Mouse (Mus musculus) limb, embryonic 13.5 days (tissue): ENCODE results near the gene Phyh. TPM values are rescaled to one million over a fixed set of nuclear protein-coding genes. Genes with fewer than 3 reads are reported as not detected.
"Not testable (repeated sequence)": the region's sequence is repeated elsewhere in the genome, so short reads cannot be mapped to it uniquely, and the experiment has no call there.

ENCODE experiments used
- ATAC-seq: fragments of 200-750 bp; cut with Nextera tagmentation; 2 replicates; pipeline ENCODE4 v1.8.0; 2017; ENCODE audit warnings: low read depth, moderate number of reproducible peaks, moderate TSS enrichment; ENCODE audit not compliant: low FRiP score
- H3K27ac ChIP-seq: fragments of 300-500 bp; sonication (generic); 2 replicates; pipeline ENCODE4 v1.5.1; 2015; ENCODE audit warnings: inconsistent platforms, mild to moderate bottlenecking, moderate library complexity
- H3K27me3 ChIP-seq: fragments of 300-500 bp; sonication (generic); 2 replicates; pipeline ENCODE4 v1.6.1; 2015; ENCODE audit warnings: mild to moderate bottlenecking, inconsistent platforms
- H3K36me3 ChIP-seq: fragments of 300-500 bp; sonication (generic); 2 replicates; pipeline ENCODE4 v1.6.1; 2015; ENCODE audit warnings: inconsistent platforms, mild to moderate bottlenecking, moderate library complexity
- H3K4me1 ChIP-seq: fragments of 300-500 bp; sonication (generic); 2 replicates; pipeline ENCODE4 v1.6.1; 2015; ENCODE audit warnings: inconsistent platforms
- H3K4me2 ChIP-seq: fragments of 300-500 bp; sonication (generic); replicated peaks from 2 replicates; pipeline ENCODE4 v1.6.1; 2015; ENCODE audit warnings: inconsistent platforms, mild to moderate bottlenecking, moderate library complexity
- H3K4me3 ChIP-seq: fragments of 300-500 bp; sonication (generic); 2 replicates; pipeline ENCODE4 v1.5.1; 2015; ENCODE audit warnings: moderate library complexity, mild to moderate bottlenecking, inconsistent platforms
- H3K9ac ChIP-seq: fragments of 300-500 bp; sonication (generic); 2 replicates; pipeline ENCODE4 v1.6.1; 2015; ENCODE audit warnings: mild to moderate bottlenecking, inconsistent platforms
- H3K9me3 ChIP-seq: fragments of 300-500 bp; sonication (generic); 2 replicates; pipeline ENCODE4 v1.6.1; 2016; ENCODE audit warnings: inconsistent platforms
- WGBS: fragments of 180-500 bp; shearing (Covaris S2); methylation state at CpG from one replicate; pipeline ENCODE4 v1.1.7; 2015; 5-methylcytosine and 5-hydroxymethylcytosine counted together
- polyA plus RNA-seq: library from polyadenylated mRNA; unstranded; fragments of >200 nt; fragmentation: Nextera tagmentation; extraction: Ambion mirVana; gene quantifications from 2 replicates; pipeline ENCODE4 v1.2.1, GENCODE M21; 2015

Gene Phyh
- polyA plus RNA-seq, 1 experiment from 2014 or later: 55.0 TPM

- Histone ChIP-seq H3K27ac (no peak overlapping the region), H3K9me3 (no peaks in the 10 kb centered on the region), H3K27me3 (no peaks in the 10 kb centered on the region), H3K4me3 (no peak overlapping the region), H3K4me2 (no peak overlapping the region), H3K36me3 (peaks cover 19% of the 10 kb centered on the region), H3K4me1 (peaks cover 11% of the 10 kb centered on the region), H3K9ac (no peak overlapping the region)
- no peak for ATAC-seq
- WGBS: 64% methylated on average over 7 of the region's 7 CpGs
These were observed 3.8 kb downstream of the Phyh start for GRCm38 (mm10) chr2:4922476-4923164.

- no peak overlapping the region for H3K4me2 ChIP-seq
- H3K27ac ChIP-seq: no peak overlapping the region
- H3K4me1 ChIP-seq: no peaks in the 10 kb centered on the region
- 87% methylated on average over 3 of the region's 3 CpGs for WGBS
- no peaks in the 10 kb centered on the region for H3K9me3 ChIP-seq
- peaks cover 57% of the 10 kb centered on the region for H3K36me3 ChIP-seq
- no peak overlapping the region for H3K4me3 ChIP-seq
- H3K27me3 ChIP-seq: no peaks in the 10 kb centered on the region
- no peak overlapping the region for H3K9ac ChIP-seq
- no peak for ATAC-seq
These were observed 8.6 kb downstream of the Phyh start for GRCm38 (mm10) chr2:4927391-4927790.

GRCm38 (mm10) chr2:4929230-4929629 lies 10.4 kb downstream of the Phyh start:
- H3K4me2 ChIP-seq: no peak overlapping the region
- H3K4me1 ChIP-seq: no peaks in the 10 kb centered on the region
- H3K9ac ChIP-seq: no peak overlapping the region
- no peaks in the 10 kb centered on the region for H3K27me3 ChIP-seq
- H3K9me3 ChIP-seq: no peaks in the 10 kb centered on the region
- H3K27ac ChIP-seq: no peak overlapping the region
- peaks cover 63% of the 10 kb centered on the region for H3K36me3 ChIP-seq
- no peak overlapping the region for H3K4me3 ChIP-seq
- ATAC-seq: no peak
- 80% methylated on average over 2 of the region's 2 CpGs for WGBS

GRCm38 (mm10) chr2:4934516-4934915 lies 15.7 kb downstream of the Phyh start:
- Histone ChIP-seq H3K4me3 (no peak overlapping the region), H3K4me1 (no peaks in the 10 kb centered on the region), H3K27ac (no peak overlapping the region), H3K9me3 (no peaks in the 10 kb centered on the region), H3K9ac (no peak overlapping the region), H3K27me3 (no peaks in the 10 kb centered on the region), H3K36me3 (peaks cover 64% of the 10 kb centered on the region), H3K4me2 (no peak overlapping the region)
- WGBS: 88% methylated on average over 9 of the region's 9 CpGs
- no peak for ATAC-seq

GRCm38 (mm10) chr2:4937931-4938330 lies 19.1 kb downstream of the Phyh start:
- Histone ChIP-seq H3K4me2 (no peak overlapping the region), H3K4me1 (no peaks in the 10 kb centered on the region), H3K27ac (no peak overlapping the region), H3K4me3 (no peak overlapping the region), H3K9me3 (no peaks in the 10 kb centered on the region), H3K9ac (no peak overlapping the region), H3K27me3 (no peaks in the 10 kb centered on the region), H3K36me3 (peaks cover 52% of the 10 kb centered on the region)
- ATAC-seq: no peak
- WGBS: 92% methylated on average over 7 of the region's 7 CpGs

GRCm38 (mm10) chr2:4940861-4941260 lies 22.0 kb downstream of the Phyh start:
- Histone ChIP-seq H3K36me3 (peaks cover 40% of the 10 kb centered on the region), H3K27ac (no peak overlapping the region), H3K9me3 (0 out of 2 replicates have a peak, but pooled peaks cover 9% of the 10 kb centered on the region), H3K9ac (no peak overlapping the region), H3K4me1 (no peaks in the 10 kb centered on the region), H3K27me3 (no peaks in the 10 kb centered on the region), H3K4me2 (no peak overlapping the region), H3K4me3 (no peak overlapping the region)
- no peak for ATAC-seq
- WGBS: 94% methylated on average over 11 of the region's 11 CpGs

GRCm38 (mm10) chr2:4949691-4950090 lies 30.9 kb downstream of the Phyh start:
- H3K27me3 ChIP-seq, H3K36me3 ChIP-seq, ATAC-seq, H3K9ac ChIP-seq, H3K4me3 ChIP-seq, H3K27ac ChIP-seq, H3K4me1 ChIP-seq, H3K4me2 ChIP-seq: not testable (repeated sequence)
- peaks cover 11% of the 10 kb centered on the region; the same call in 1 of the 2 replicates for H3K9me3 ChIP-seq
- WGBS: 87% methylated on average over 8 of the region's 8 CpGs

GRCm38 (mm10) chr2:4950986-4951385 lies 32.2 kb downstream of the Phyh start:
- Histone ChIP-seq H3K9me3 (peaks cover 11% of the 10 kb centered on the region; the same call in 1 of the 2 replicates), H3K27me3 (no peaks in the 10 kb centered on the region), H3K4me2 (no peak overlapping the region), H3K9ac (no peak overlapping the region), H3K4me1 (no peaks in the 10 kb centered on the region), H3K36me3 (no peaks in the 10 kb centered on the region), H3K4me3 (no peak overlapping the region), H3K27ac (no peak overlapping the region)
- 100% methylated on average over 2 of the region's 2 CpGs for WGBS
- ATAC-seq: no peak

GRCm38 (mm10) chr2:4954216-4954760 lies 35.5 kb downstream of the Phyh start:
- H3K27ac ChIP-seq: no peak overlapping the region
- ATAC-seq: no peak
- peaks cover 11% of the 10 kb centered on the region; the same call in 1 of the 2 replicates for H3K9me3 ChIP-seq
- no peak overlapping the region for H3K9ac ChIP-seq
- 67% methylated on average over 6 of the region's 6 CpGs for WGBS
- H3K27me3 ChIP-seq: no peaks in the 10 kb centered on the region
- H3K4me1 ChIP-seq: 0 out of 2 replicates have a peak, but pooled peaks cover 3% of the 10 kb centered on the region
- no peak overlapping the region for H3K4me3 ChIP-seq
- H3K36me3 ChIP-seq: no peaks in the 10 kb centered on the region
- no peak overlapping the region for H3K4me2 ChIP-seq

- Histone ChIP-seq H3K27ac (peak overlapping the region; percentile 76), H3K36me3 (no peaks in the 10 kb centered on the region), H3K27me3 (no peaks in the 10 kb centered on the region), H3K4me2 (no peak overlapping the region), H3K9me3 (no peaks in the 10 kb centered on the region), H3K4me3 (no peak overlapping the region), H3K9ac (no peak overlapping the region), H3K4me1 (0 out of 2 replicates have a peak, but pooled peaks cover 3% of the 10 kb centered on the region)
- ATAC-seq: peak; percentile 73; the same call in 1 of the 2 replicates
- WGBS: 76% methylated on average over 12 of the region's 12 CpGs
These were observed 39.2 kb downstream of the Phyh start for GRCm38 (mm10) chr2:4958039-4958438.

- Histone ChIP-seq H3K4me3 (no peak overlapping the region), H3K4me2 (no peak overlapping the region), H3K9ac (no peak overlapping the region), H3K27me3 (no peaks in the 10 kb centered on the region), H3K27ac (no peak overlapping the region), H3K36me3 (no peaks in the 10 kb centered on the region), H3K9me3 (no peaks in the 10 kb centered on the region), H3K4me1 (no peaks in the 10 kb centered on the region)
- WGBS: 94% methylated on average over 2 of the region's 2 CpGs
- ATAC-seq: no peak
These were observed 49.0 kb downstream of the Phyh start for GRCm38 (mm10) chr2:4967806-4968205.

- Histone ChIP-seq H3K27ac (no peak overlapping the region), H3K4me1 (no peaks in the 10 kb centered on the region), H3K9me3 (no peaks in the 10 kb centered on the region), H3K36me3 (no peaks in the 10 kb centered on the region), H3K27me3 (no peaks in the 10 kb centered on the region), H3K4me2 (no peak overlapping the region), H3K4me3 (no peak overlapping the region), H3K9ac (no peak overlapping the region)
- 82% methylated on average over 2 of the region's 2 CpGs for WGBS
- no peak for ATAC-seq
These were observed 50.3 kb downstream of the Phyh start for GRCm38 (mm10) chr2:4969083-4969482.

- H3K9me3 ChIP-seq: no peaks in the 10 kb centered on the region
- no peak within 1 kb of the TSS for H3K4me3 ChIP-seq
- H3K9ac ChIP-seq: no peak within 1 kb of the TSS
- no peak within 1 kb of the TSS for H3K27ac ChIP-seq
- 76% methylated on average over 5 of the region's 5 CpGs for WGBS
- peaks cover 13% of the 10 kb centered on the region for H3K4me1 ChIP-seq
- ATAC-seq: no peak
- H3K4me2 ChIP-seq: no peak within 1 kb of the TSS
- no peaks in the 10 kb centered on the region for H3K36me3 ChIP-seq
- no peaks in the 10 kb centered on the region for H3K27me3 ChIP-seq
These were observed 57.0 kb downstream of the Phyh start, which contains the start of gene Ucma for GRCm38 (mm10) chr2:4975807-4976206. TSS of gene Ucma (plus strand) at chr2:4976122.
